Mouse (Mus musculus) activated CD4-positive, CD25-positive, alpha-beta regulatory T cell, adult 4 months (primary cell): ENCODE measurements at regions not wholly inside any gene's neighbourhood (a gene's known extent, or its start where the extent isn't known, plus 50 kb on each side); places are given as distances from the start of the nearest gene placed in this dataset.

Experiments used
- ATAC-seq: one replicate; pipeline ENCODE4 v1.8.0; 2017

DNA sequence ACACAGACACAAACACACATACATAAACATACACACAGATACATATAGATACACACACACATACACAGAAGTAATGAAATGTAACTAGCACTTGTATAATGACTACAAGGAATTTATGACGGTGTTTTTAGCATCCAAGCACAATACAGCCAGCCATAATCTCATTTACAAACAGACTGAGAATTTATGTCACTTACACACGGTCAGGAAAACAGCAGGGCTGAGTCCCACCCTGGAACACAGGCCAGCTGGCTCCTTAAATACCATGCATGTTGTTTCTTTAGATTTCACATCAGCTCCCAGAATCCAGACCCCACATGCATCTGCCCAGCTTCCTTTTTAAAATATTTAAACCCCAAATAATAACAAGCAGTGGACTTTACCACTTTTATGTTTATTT lies 123.1 kb upstream of the Clnk start:
- ATAC-seq, result no peak

DNA sequence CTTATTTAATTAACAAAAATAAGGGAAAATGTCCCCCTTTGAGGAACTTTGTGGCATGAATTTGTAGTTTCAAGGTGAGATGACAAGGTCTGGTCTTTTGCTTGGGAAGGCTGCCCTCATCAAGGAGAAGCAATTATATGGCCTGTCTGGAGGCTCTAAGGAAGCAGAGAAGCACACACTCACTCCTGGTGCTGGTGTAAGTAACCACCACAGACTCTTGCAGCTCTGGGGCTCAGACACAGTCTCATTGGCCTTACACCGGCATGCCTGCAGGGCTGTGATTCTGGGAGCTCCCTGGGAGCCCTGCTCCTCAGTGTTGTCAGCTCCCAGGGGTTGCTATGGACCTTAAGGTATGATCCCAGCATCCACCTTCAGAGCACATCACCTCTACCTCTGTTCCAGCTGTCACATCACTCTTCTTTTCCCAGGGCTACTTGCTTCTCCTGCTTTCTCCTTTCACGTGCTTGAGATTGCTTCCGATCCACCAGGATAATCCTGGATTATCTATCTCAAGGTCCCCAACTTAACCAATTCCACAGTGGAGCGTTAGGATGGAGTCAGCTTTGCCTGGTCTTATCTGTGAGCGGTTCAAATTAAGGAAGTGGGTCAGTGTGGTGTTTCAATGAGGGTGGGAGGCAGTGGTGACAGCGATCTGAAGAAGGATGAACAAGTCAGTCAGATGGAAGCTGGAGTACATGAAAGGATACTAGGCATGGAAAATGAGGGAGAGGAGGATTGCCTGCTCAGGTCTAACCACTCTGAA lies 96.0 kb upstream of the Clnk start:
- no peak for ATAC-seq

DNA sequence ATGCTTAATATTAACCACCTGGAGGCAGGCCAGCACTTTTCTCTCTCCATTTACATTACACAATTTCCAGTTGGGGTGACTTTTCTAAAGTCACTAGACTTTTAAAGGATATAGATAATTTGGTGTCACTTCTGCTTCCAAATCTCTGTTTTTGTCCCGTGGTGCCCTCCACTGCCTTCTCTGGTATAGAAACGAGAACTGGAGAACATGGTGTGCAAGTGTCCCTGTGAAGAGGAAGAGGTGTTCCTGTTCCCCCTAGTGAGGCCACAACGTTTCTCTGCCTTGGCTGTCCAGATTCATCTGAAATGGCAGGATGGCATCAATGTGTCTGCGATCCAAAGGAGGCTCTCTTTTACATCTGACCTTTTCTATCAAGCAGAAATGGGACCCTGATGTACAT lies 93.9 kb upstream of the Clnk start:
- ATAC-seq, result no peak

DNA sequence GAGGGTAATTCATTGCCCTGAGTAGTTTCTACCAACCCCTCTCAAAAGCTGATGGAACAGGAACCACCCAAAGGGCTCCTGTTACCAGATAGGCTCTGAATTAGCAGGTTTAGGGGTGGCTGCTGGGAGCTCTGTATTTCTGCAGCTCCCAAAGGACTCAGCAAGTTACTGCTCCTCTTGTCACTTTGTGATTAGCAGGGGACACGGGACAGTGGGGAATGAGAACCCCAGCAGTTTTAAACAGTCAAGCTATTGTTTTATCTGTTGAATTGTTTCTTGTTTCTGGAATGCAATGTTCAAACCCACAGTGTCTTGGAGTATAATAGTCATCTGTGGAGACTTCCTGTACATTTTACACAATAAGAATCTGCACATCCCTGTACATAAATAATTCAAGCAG lies 90.4 kb upstream of the Clnk start:
- no peak for ATAC-seq

DNA sequence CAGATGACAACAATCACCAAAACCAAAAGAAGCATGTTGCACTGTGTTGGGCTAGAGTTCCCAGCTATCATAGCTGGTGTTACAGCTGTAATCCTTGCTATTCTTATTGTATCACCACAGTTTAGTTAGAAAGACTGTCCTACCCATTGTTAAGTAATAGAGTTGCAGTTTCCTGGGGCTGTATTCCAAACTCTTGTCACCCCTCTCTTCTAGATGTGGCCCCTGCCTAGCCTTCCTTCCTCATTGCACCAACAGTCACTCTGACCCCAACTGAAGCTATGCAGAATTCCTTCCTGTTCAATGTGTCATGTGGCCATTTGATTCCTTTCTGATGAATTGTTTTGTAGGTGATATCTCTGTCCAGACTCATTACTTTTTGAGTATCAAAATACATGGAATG lies 87.8 kb upstream of the Clnk start:
- no peak for ATAC-seq

DNA sequence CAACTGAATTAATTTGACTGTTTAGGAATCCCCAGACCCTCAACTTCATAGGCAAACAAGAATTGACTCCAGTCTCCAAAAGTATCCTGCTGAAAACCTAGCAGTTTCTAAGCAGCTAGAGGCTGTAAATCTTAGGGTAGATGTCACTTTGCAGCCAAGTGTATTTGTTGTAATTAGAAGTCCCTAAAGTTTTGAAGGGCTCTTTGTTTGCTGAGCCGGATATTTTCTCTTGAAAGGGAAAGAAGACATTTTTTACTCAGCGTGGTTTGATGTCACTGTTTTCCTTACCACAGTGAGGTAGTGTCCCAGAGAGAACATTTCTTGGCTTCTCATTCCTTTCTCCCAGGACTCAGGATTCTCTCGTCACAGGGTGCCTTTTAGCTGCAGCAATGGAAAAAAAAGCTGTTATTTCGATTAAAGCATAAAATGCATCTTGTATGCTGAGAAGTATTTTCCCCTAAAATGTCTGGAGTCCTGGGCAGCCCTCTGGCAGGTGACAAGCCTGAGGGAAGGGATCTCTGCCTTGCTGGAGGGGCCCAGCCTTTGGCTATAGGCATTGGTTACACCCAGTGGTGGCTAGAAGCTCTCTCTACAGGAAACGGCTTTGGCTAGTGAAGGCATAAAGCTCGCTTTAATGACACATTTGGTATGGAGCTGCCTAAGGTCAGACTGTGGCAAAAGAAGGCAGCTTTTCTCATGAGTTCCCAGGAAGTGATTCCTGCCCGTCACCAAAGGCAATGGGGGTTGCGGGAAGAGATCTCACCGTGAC lies 74.1 kb upstream of the Clnk start:
- no peak for ATAC-seq

DNA sequence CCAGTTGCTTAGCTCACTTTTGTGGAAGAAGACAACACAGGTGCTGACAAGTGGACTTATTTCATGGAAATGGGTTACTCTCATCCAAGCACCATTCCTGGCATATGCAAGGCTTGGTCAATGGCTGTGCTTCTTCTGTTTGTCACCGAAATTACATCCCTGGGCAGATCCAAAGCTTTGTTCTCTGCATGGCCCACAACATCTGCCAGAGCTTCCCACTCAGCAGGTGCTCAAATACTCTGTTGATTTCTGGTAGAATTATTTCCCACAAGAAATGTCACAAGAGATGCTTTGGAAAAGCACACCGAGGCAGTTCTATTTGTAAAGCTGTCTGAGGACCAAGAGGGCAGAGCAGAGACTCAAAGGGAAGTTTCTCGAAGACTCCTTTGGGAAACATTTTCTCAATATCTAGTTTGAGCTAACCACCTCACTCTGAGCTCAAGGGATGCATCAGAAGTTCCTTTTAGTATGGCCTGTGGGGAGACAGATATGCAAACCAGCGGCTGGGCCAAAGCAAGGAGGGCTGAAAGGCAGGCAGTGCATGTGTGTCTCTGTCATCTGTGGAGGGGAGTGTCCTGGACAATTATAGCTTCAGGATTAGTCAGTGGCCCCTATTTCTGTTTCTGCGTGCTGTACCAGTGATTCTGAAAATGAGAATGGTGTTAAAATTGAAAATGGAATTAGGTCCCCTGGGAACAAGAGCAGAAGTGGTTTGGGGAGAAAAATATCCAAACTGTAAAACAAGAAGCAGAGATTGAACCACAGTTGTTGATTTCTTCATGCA lies 69.5 kb upstream of the Clnk start:
- ATAC-seq, result no peak

DNA sequence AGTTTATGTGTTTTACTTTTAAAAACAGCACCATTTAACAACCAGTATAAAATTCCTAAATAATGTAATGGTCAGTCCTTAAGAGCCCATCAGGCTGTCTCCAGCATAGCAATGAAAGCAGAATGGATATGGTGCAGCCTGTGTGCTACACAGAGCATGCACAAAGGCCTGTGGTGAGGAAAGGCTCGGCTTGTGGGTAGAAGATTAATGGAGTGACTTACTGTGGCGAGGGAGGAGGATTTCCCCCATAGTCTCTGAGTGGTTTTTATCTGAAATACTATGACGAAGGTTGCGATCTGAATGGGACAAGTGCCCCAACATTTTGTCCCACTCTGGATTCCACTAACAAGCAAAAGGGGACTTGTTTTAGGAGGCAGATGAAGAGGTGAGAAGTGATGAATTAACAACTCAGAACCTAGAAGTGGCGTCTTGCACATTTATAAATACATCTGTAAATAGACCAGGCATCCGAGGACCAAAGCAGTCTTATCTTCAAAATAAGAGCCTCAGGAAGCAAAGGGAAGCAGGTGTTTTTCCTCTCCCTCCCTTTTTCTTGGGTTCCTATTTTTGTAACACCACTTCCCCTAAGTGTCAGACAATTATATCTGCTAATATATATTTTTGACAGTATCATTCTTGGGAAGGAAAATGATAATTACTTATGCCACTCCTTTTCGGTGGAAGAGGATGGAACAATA lies 55.9 kb upstream of the Clnk start:
- ATAC-seq, result no peak

DNA sequence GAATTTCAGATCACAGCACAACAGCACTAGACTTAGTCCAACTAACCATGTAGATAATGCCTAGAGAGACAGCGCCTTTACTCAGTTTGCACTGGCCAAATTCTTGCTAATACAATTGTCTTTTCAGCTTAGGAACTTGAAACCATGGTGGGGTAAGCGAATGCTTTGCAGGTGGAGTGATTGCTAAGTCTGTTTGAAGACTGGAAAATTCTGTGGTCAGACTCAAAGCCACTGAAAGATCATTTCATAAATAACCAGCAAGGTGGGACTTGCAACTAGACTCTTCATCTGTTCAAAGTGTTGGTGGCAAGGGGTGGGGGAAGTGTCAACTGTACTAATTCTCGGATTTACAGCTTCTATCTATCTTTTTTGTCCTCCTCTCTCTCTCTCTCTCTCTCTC lies 50.4 kb upstream of the Clnk start:
- ATAC-seq, result no peak
